Mouse (Mus musculus) lung, adult 2 months (tissue): ENCODE measurements at regions not wholly inside any gene's neighbourhood (a gene's known extent, or its start where the extent isn't known, plus 50 kb on each side); places are given as distances from the start of the nearest gene placed in this dataset.

ENCODE experiments used
- CTCF ChIP-seq: fragments of 200-500 bp; IDR thresholded peaks from 2 replicates; pipeline ENCODE4 v1.5.1; 2011; ENCODE audit warnings: mild to moderate bottlenecking, low read length, control low read depth; ENCODE audit not compliant: insufficient read depth
- POLR2A ChIP-seq: fragments of 200-500 bp; IDR thresholded peaks from 2 replicates; pipeline ENCODE4 v1.6.1; 2011; ENCODE audit warnings: low read depth, mild to moderate bottlenecking, control low read depth, low read length, borderline replicate concordance; ENCODE audit errors: extremely low read depth

GRCm38 (mm10) chr8:49543321-49543720, 699.6 kb upstream of the Tenm3 start:
- TF ChIP-seq POLR2A (no peak), CTCF (no peak)
